Mouse (Mus musculus): Measurements from ENCODE around the gene Timp4.

The Timp4 gene

GRCm38 (mm10) chr6:115252099-115252873 lies at the start of gene Timp4:
Gene Timp4 (minus strand): TSS chr6:115252205.
- no peak for DNase-seq (ENCODE audit: low spot score in 2 of 2)

GRCm38 (mm10) chr6:115293877-115294276 lies 41.9 kb upstream of the Timp4 start:
- no peak for DNase-seq (ENCODE audit: low spot score in 2 of 2)

GRCm38 (mm10) chr6:115292621-115293020 lies 40.6 kb upstream of the Timp4 start:
- no peak for DNase-seq (ENCODE audit: low spot score in 2 of 2)

- no peak for DNase-seq (ENCODE audit: low spot score in 2 of 2)
Observed at GRCm38 (mm10) chr6:115291823-115292222, 39.8 kb upstream of the Timp4 start.

- no peak for DNase-seq (ENCODE audit: low spot score in 2 of 2)
Observed at GRCm38 (mm10) chr6:115291068-115291467, 39.1 kb upstream of the Timp4 start.

- DNase-seq (ENCODE audit: low spot score in 2 of 2): no peak
Observed at GRCm38 (mm10) chr6:115290561-115290960, 38.6 kb upstream of the Timp4 start.

- no peak for DNase-seq (ENCODE audit: low spot score in 2 of 2)
Observed at GRCm38 (mm10) chr6:115288223-115288622, 36.2 kb upstream of the Timp4 start.

GRCm38 (mm10) chr6:115286441-115286840 lies 34.4 kb upstream of the Timp4 start:
- no peak for DNase-seq (ENCODE audit: low spot score in 2 of 2)

GRCm38 (mm10) chr6:115284153-115284552 lies 32.1 kb upstream of the Timp4 start:
- DNase-seq (ENCODE audit: low spot score in 2 of 2): no peak

GRCm38 (mm10) chr6:115279639-115280038 lies 27.6 kb upstream of the Timp4 start:
- no peak for DNase-seq (ENCODE audit: low spot score in 2 of 2)

- DNase-seq (ENCODE audit: low spot score in 2 of 2): no peak
Observed at GRCm38 (mm10) chr6:115278086-115278485, 26.1 kb upstream of the Timp4 start.

GRCm38 (mm10) chr6:115275116-115275815 lies 23.3 kb upstream of the Timp4 start:
- DNase-seq (ENCODE audit: low spot score in 2 of 2): no peak

- DNase-seq (ENCODE audit: low spot score in 2 of 2): no peak
Observed at GRCm38 (mm10) chr6:115274705-115275104, 22.7 kb upstream of the Timp4 start.

GRCm38 (mm10) chr6:115273346-115273745 lies 21.3 kb upstream of the Timp4 start:
- DNase-seq (ENCODE audit: low spot score in 2 of 2): no peak

- no peak for DNase-seq (ENCODE audit: low spot score in 2 of 2)
Observed at GRCm38 (mm10) chr6:115271866-115272271, 19.9 kb upstream of the Timp4 start.

- DNase-seq (ENCODE audit: low spot score in 2 of 2): no peak
Observed at GRCm38 (mm10) chr6:115271326-115271725, 19.3 kb upstream of the Timp4 start.

GRCm38 (mm10) chr6:115270085-115270484 lies 18.1 kb upstream of the Timp4 start:
- no peak for DNase-seq (ENCODE audit: low spot score in 2 of 2)

GRCm38 (mm10) chr6:115269561-115269960 lies 17.6 kb upstream of the Timp4 start:
- no peak for DNase-seq (ENCODE audit: low spot score in 2 of 2)

- DNase-seq (ENCODE audit: low spot score in 2 of 2): no peak
Observed at GRCm38 (mm10) chr6:115268551-115269385, 16.8 kb upstream of the Timp4 start.

- peak in 1 of 2 experiments; percentile 17 for DNase-seq (ENCODE audit: low spot score in 2 of 2)
Observed at GRCm38 (mm10) chr6:115267916-115268315, 15.9 kb upstream of the Timp4 start.

- DNase-seq (ENCODE audit: low spot score in 2 of 2): no peak
Observed at GRCm38 (mm10) chr6:115266791-115267190, 14.8 kb upstream of the Timp4 start.

GRCm38 (mm10) chr6:115260507-115260906 lies 8.5 kb upstream of the Timp4 start:
- no peak for DNase-seq (ENCODE audit: low spot score in 2 of 2)

Data from thymus, postnatal 10 days (tissue).